ENCODE assay signal across 32 mouse cellular contexts in genomic region chr2:128029968-128030367, GRCm38 (mm10).
"Had no signal": no experiment of that assay in that cellular context is flagged by ENCODE, and none has a peak within 500 bp of the region (broad histone marks: within the 10 kb centered on the region; RNA-seq: fewer than 3 reads in every experiment).

No protein-coding gene starts in this region.

- H3K27me3 ChIP-seq: limb, embryonic 12.5 days; limb, embryonic 13.5 days; limb, embryonic 15.5 days; liver, embryonic 12.5 days; liver, embryonic 13.5 days; liver, embryonic 15.5 days; lung, embryonic 15.5 days; midbrain, embryonic 12.5 days; midbrain, embryonic 13.5 days; midbrain, embryonic 15.5 days; neural tube, embryonic 12.5 days had no signal

- H3K9ac ChIP-seq: limb, embryonic 12.5 days; limb, embryonic 13.5 days; limb, embryonic 15.5 days; liver, embryonic 12.5 days; liver, embryonic 13.5 days; liver, embryonic 14.5 days; liver, embryonic 15.5 days; liver, postnatal 0 days; lung, embryonic 14.5 days; lung, embryonic 15.5 days; midbrain, embryonic 12.5 days; midbrain, embryonic 13.5 days; midbrain, embryonic 15.5 days; neural tube, embryonic 12.5 days had no signal

- H3K27ac ChIP-seq: limb, embryonic 10.5 days; limb, embryonic 12.5 days; limb, embryonic 13.5 days; limb, embryonic 15.5 days; liver, embryonic 12.5 days; liver, embryonic 13.5 days; liver, embryonic 14.5 days; liver, embryonic 15.5 days; lung, embryonic 15.5 days; macrophage; midbrain, embryonic 10.5 days; midbrain, embryonic 12.5 days; midbrain, embryonic 13.5 days; midbrain, embryonic 15.5 days; neural tube, embryonic 12.5 days had no signal

- H3K36me3 ChIP-seq: limb, embryonic 10.5 days; limb, embryonic 12.5 days; limb, embryonic 13.5 days; limb, embryonic 15.5 days; liver, embryonic 12.5 days; liver, embryonic 13.5 days; liver, embryonic 15.5 days; lung, embryonic 15.5 days; midbrain, embryonic 10.5 days; midbrain, embryonic 12.5 days; midbrain, embryonic 13.5 days; midbrain, embryonic 15.5 days; neural tube, embryonic 12.5 days had no signal

- H3K4me2 ChIP-seq: limb, embryonic 12.5 days; limb, embryonic 13.5 days; limb, embryonic 15.5 days; liver, embryonic 11.5 days; liver, embryonic 12.5 days; liver, embryonic 13.5 days; liver, embryonic 15.5 days; lung, embryonic 14.5 days; lung, embryonic 15.5 days; midbrain, embryonic 11.5 days; midbrain, embryonic 12.5 days; midbrain, embryonic 13.5 days; midbrain, embryonic 15.5 days; neural tube, embryonic 12.5 days had no signal

- H3K4me3 ChIP-seq: limb, embryonic 10.5 days; limb, embryonic 12.5 days; limb, embryonic 13.5 days; limb, embryonic 15.5 days; liver, embryonic 12.5 days; liver, embryonic 13.5 days; liver, embryonic 15.5 days; lung, embryonic 15.5 days; megakaryocyte, embryonic 14.5 days; midbrain, embryonic 10.5 days; midbrain, embryonic 12.5 days; midbrain, embryonic 13.5 days; midbrain, embryonic 15.5 days; myocyte; neural tube, embryonic 12.5 days had no signal

- H3K9me3 ChIP-seq: limb, embryonic 10.5 days; limb, embryonic 12.5 days; limb, embryonic 13.5 days; limb, embryonic 15.5 days; liver, embryonic 12.5 days; liver, embryonic 13.5 days; liver, embryonic 15.5 days; lung, embryonic 15.5 days; megakaryocyte, embryonic 14.5 days; midbrain, embryonic 10.5 days; midbrain, embryonic 12.5 days; midbrain, embryonic 13.5 days; midbrain, embryonic 15.5 days; neural tube, embryonic 12.5 days had no signal

- ATAC-seq: liver, embryonic 12.5 days; liver, postnatal 0 days; lung, postnatal 0 days; midbrain, embryonic 13.5 days; midbrain, embryonic 15.5 days; midbrain, embryonic 16.5 days had no signal

- DNase-seq: left cerebral cortex, postnatal 4 days; liver; liver, embryonic 13.5 days; liver, postnatal 0 days; lung, adult 18-20 months; lung, adult 2 months; lung, embryonic 14.5 days; lung, postnatal 10 days; lung, postnatal 14 days; lung, postnatal 36 days; lung, postnatal 4 days; midbrain, embryonic 14.5 days had no signal

- H3K4me1 ChIP-seq: limb, embryonic 12.5 days; liver, embryonic 12.5 days; liver, embryonic 13.5 days; liver, embryonic 15.5 days; lung, embryonic 15.5 days; midbrain, embryonic 12.5 days; midbrain, embryonic 15.5 days had no signal
